In the genomic region with DNA sequence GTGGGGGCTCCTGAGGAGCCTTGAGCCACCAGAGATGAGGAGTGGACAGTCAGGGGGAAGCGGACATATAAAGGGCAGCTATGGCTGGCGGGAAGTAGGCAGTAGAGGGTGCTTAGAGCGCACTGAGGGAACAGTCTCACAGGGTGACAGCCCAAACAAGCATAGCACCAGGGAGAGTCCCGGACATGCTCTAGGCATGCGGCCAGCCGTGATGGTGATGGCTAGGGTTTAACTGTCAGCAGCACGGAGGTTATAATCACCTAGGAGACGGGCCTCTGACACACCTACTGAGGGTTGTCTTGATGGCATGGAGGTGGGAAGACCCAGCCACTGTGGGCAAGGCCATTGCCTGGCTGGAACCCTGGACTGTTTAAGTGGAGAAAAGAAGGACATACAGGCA, we compare ENCODE assay signal across 20 mouse cellular contexts. TPM values are rescaled to one million over a fixed set of nuclear protein-coding genes. Genes with fewer than 3 reads are reported as not detected.
DNase-seq lines count a peak whose midpoint lies in the region; ATAC-seq and TF ChIP-seq lines count a peak whose summit lies in the region.
"Had no signal": no experiment of that assay in that cellular context is flagged by ENCODE, and none has a peak within 500 bp of the region (broad histone marks: within the 10 kb centered on the region; RNA-seq: fewer than 3 reads in every experiment).

No protein-coding gene starts in this region.

- peaks cover 15% of the 10 kb centered on the region for H3K4me1 ChIP-seq in heart, embryonic 12.5 days (replicated peaks)
- peaks cover 15% of the 10 kb centered on the region for H3K4me1 ChIP-seq in heart, embryonic 10.5 days
- peaks cover 3% of the 10 kb centered on the region for H3K4me1 ChIP-seq in liver, embryonic 16.5 days (ENCODE audit: control insufficient read depth, low read depth, low read length)
- peaks cover 9% of the 10 kb centered on the region for H3K4me1 ChIP-seq in heart, embryonic 16.5 days (ENCODE audit: control insufficient read depth, insufficient read depth, low read length)
- H3K4me1 ChIP-seq in thymus, adult 2 months (replicated peaks; ENCODE audit: control insufficient read depth, insufficient read depth, low read length) = no peaks in the 10 kb centered on the region

- no peak for ATAC-seq in heart, embryonic 12.5 days (ENCODE audit: insufficient number of reproducible peaks, low FRiP score)
- peak; percentile 47 for ATAC-seq in liver, embryonic 16.5 days (ENCODE audit: low read depth)
- peak; percentile 78 for ATAC-seq in heart, embryonic 16.5 days (replicated peaks; ENCODE audit: extremely low read depth, insufficient read depth, low FRiP score)
- ATAC-seq in megakaryocyte progenitor cell, adult 5-6 weeks (replicated peaks; ENCODE audit: poor library complexity) = peak; percentile 54
- ATAC-seq: activated CD4-positive, CD25-positive, alpha-beta regulatory T cell, adult 4 months had no signal

- H3K27ac ChIP-seq in heart, embryonic 12.5 days (ENCODE audit: poor library complexity, severe bottlenecking) = peak overlapping the region; percentile 16; the same call in 1 of the 2 replicates
- no peak overlapping the region for H3K27ac ChIP-seq in heart, embryonic 10.5 days
- no peak overlapping the region; the same call in 1 of the 2 replicates for H3K27ac ChIP-seq in liver, embryonic 16.5 days (ENCODE audit: low read length)
- 0 out of 2 replicates have a peak overlapping the region, but pooled peaks have one; percentile 1 for H3K27ac ChIP-seq in heart, embryonic 16.5 days (ENCODE audit: low read length)
- H3K27ac ChIP-seq in thymus, adult 2 months (ENCODE audit: control insufficient read depth, insufficient read depth, low read length) = no peak overlapping the region
- H3K27ac ChIP-seq: forebrain, embryonic 12.5 days; hindbrain, embryonic 10.5 days; liver, embryonic 13.5 days had no signal

- no peak for DNase-seq in heart, embryonic 10.5 days (ENCODE audit: low spot score)
- DNase-seq in liver = no peak
- no peak for DNase-seq in thymus, adult 2 months
- DNase-seq in right cerebral cortex, postnatal 4 days = no peak
- DNase-seq: adrenal gland, postnatal 10 days; cerebellum, adult 9-10 months; gastrocnemius, postnatal 25 days; kidney, adult 18-20 months; kidney, postnatal 14 days; liver, embryonic 13.5 days; lung, postnatal 36 days; thymus, adult 18-20 months had no signal

- H3K9ac ChIP-seq in heart, embryonic 12.5 days = no peak overlapping the region
- no peak overlapping the region for H3K9ac ChIP-seq in liver, embryonic 16.5 days (ENCODE audit: low read depth, low read length)
- H3K9ac ChIP-seq in heart, embryonic 16.5 days (ENCODE audit: low read length) = no peak overlapping the region
- H3K9ac ChIP-seq: forebrain, embryonic 12.5 days; liver, embryonic 13.5 days had no signal

- peaks cover 7% of the 10 kb centered on the region for H3K9me3 ChIP-seq in heart, embryonic 12.5 days (replicated peaks)
- H3K9me3 ChIP-seq in heart, embryonic 10.5 days = 0 out of 2 replicates have a peak, but pooled peaks cover 2% of the 10 kb centered on the region
- H3K9me3 ChIP-seq in liver, embryonic 16.5 days (replicated peaks; ENCODE audit: control insufficient read depth, low read length) = no peaks in the 10 kb centered on the region
- peaks cover 6% of the 10 kb centered on the region for H3K9me3 ChIP-seq in heart, embryonic 16.5 days (replicated peaks; ENCODE audit: control insufficient read depth, low read length)
- H3K9me3 ChIP-seq: liver, embryonic 13.5 days had no signal

- WGBS in heart, embryonic 12.5 days = 46% methylated on average over 8 of the region's 8 CpGs
- 48% methylated on average over 8 of the region's 8 CpGs for WGBS in heart, embryonic 10.5 days
- WGBS in liver, embryonic 16.5 days (ENCODE audit: insufficient replicate concordance) = 55% methylated on average over 8 of the region's 8 CpGs
- 36% methylated on average over 8 of the region's 8 CpGs for WGBS in heart, embryonic 16.5 days
- WGBS in thymus, adult 2 months = 48% methylated on average over 8 of the region's 8 CpGs

- no peak for TF ChIP-seq POLR2A in thymus, adult 2 months (IDR thresholded peaks at IDR 0.05; ENCODE audit: control insufficient read depth, extremely low read depth, insufficient read depth, low read length, poor library complexity)

- no peaks in the 10 kb centered on the region for H3K27me3 ChIP-seq in heart, embryonic 12.5 days (replicated peaks)
- H3K27me3 ChIP-seq in heart, embryonic 10.5 days (ENCODE audit: insufficient read depth, poor library complexity, severe bottlenecking) = no peaks in the 10 kb centered on the region
- H3K27me3 ChIP-seq in liver, embryonic 16.5 days (ENCODE audit: control insufficient read depth, insufficient read depth, low read depth, low read length) = no peaks in the 10 kb centered on the region
- H3K27me3 ChIP-seq in heart, embryonic 16.5 days (ENCODE audit: control insufficient read depth, insufficient read depth, low read length) = no peaks in the 10 kb centered on the region
- no peaks in the 10 kb centered on the region for H3K27me3 ChIP-seq in thymus, adult 2 months (ENCODE audit: control insufficient read depth, insufficient read depth, low read length)
- H3K27me3 ChIP-seq: forebrain, embryonic 12.5 days; liver, embryonic 13.5 days had no signal

- peaks cover 18% of the 10 kb centered on the region for H3K36me3 ChIP-seq in heart, embryonic 12.5 days
- peaks cover 19% of the 10 kb centered on the region for H3K36me3 ChIP-seq in heart, embryonic 10.5 days
- no peaks in the 10 kb centered on the region for H3K36me3 ChIP-seq in liver, embryonic 16.5 days (ENCODE audit: control insufficient read depth, insufficient read depth)
- H3K36me3 ChIP-seq in heart, embryonic 16.5 days (ENCODE audit: control insufficient read depth, insufficient read depth) = 0 out of 2 replicates have a peak, but pooled peaks cover 4% of the 10 kb centered on the region
- H3K36me3 ChIP-seq in thymus, adult 2 months (ENCODE audit: control insufficient read depth, insufficient read depth, low read length) = no peaks in the 10 kb centered on the region

- no peak overlapping the region; the same call in 1 of the 2 replicates for H3K4me2 ChIP-seq in heart, embryonic 12.5 days
- H3K4me2 ChIP-seq in liver, embryonic 16.5 days (ENCODE audit: low read depth, low read length) = no peak overlapping the region
- no peak overlapping the region for H3K4me2 ChIP-seq in heart, embryonic 16.5 days (ENCODE audit: low read depth, low read length)
- H3K4me2 ChIP-seq: forebrain, embryonic 12.5 days; liver, embryonic 13.5 days; midbrain, embryonic 11.5 days had no signal

- no peak for TF ChIP-seq CTCF in thymus, adult 2 months (IDR thresholded peaks at IDR 0.05; ENCODE audit: borderline replicate concordance, control insufficient read depth, extremely low read depth, insufficient read depth, low read length, poor library complexity)

- no peak overlapping the region for H3K4me3 ChIP-seq in heart, embryonic 12.5 days
- no peak overlapping the region for H3K4me3 ChIP-seq in heart, embryonic 10.5 days
- no peak overlapping the region for H3K4me3 ChIP-seq in liver, embryonic 16.5 days (ENCODE audit: low read depth, low read length)
- no peak overlapping the region for H3K4me3 ChIP-seq in heart, embryonic 16.5 days (ENCODE audit: low read length)
- no peak overlapping the region for H3K4me3 ChIP-seq in thymus, adult 2 months (ENCODE audit: control insufficient read depth, insufficient read depth, low read length)
- H3K4me3 ChIP-seq: forebrain, embryonic 12.5 days; hindbrain, embryonic 10.5 days; liver, embryonic 13.5 days had no signal

RNA-seq across cellular contexts. Expression of a gene that starts 18.1 kb away (rescaled TPM):
- 30.6 and 37.9 TPM in 2 replicates for polyA plus RNA-seq in heart, embryonic 12.5 days (2016; fragmentation: Nextera tagmentation; extraction: Ambion mirVana)
- 38.9 and 50.2 TPM in 2 replicates for polyA plus RNA-seq in heart, embryonic 10.5 days (2016; fragmentation: Nextera tagmentation; extraction: Ambion mirVana)
- 12.8 and 13.7 TPM in 2 replicates for polyA plus RNA-seq in liver, embryonic 16.5 days (2015; fragmentation: Nextera tagmentation; extraction: Ambion mirVana)
- polyA plus RNA-seq in heart, embryonic 16.5 days (2015; fragmentation: Nextera tagmentation; extraction: Ambion mirVana) = 19.3 and 22.4 TPM in 2 replicates
- 56.6 and 59.6 TPM in 2 replicates for total RNA-seq in megakaryocyte progenitor cell, adult 5-6 weeks (2015)
- total RNA-seq in megakaryocyte progenitor cell, adult 5-6 weeks (2017) = 20.7 and 26.0 TPM in 2 replicates
- 42.8 and 44.1 TPM in 2 replicates for polyA plus RNA-seq in thymus, adult 2 months (2012; rRNA removed)

RNA-seq across cellular contexts. Expression of a gene that starts 18.4 kb away (rescaled TPM):
- polyA plus RNA-seq in heart, embryonic 12.5 days (2016; fragmentation: Nextera tagmentation; extraction: Ambion mirVana) = 84.2 and 85.0 TPM in 2 replicates
- polyA plus RNA-seq in heart, embryonic 10.5 days (2016; fragmentation: Nextera tagmentation; extraction: Ambion mirVana) = 62.2 and 79.7 TPM in 2 replicates
- 20.2 and 23.1 TPM in 2 replicates for polyA plus RNA-seq in liver, embryonic 16.5 days (2015; fragmentation: Nextera tagmentation; extraction: Ambion mirVana)
- 68.0 and 81.9 TPM in 2 replicates for polyA plus RNA-seq in heart, embryonic 16.5 days (2015; fragmentation: Nextera tagmentation; extraction: Ambion mirVana)
- total RNA-seq in megakaryocyte progenitor cell, adult 5-6 weeks (2015) = 67.8 and 83.7 TPM in 2 replicates
- total RNA-seq in megakaryocyte progenitor cell, adult 5-6 weeks (2017) = 80.5 and 109 TPM in 2 replicates
- polyA plus RNA-seq in thymus, adult 2 months (2012; rRNA removed) = 699 and 772 TPM in 2 replicates

RNA-seq across cellular contexts. Expression of a gene that starts 23.3 kb away (rescaled TPM):
- 6.6 and 7.3 TPM in 2 replicates for polyA plus RNA-seq in heart, embryonic 12.5 days (2016; fragmentation: Nextera tagmentation; extraction: Ambion mirVana)
- polyA plus RNA-seq in heart, embryonic 10.5 days (2016; fragmentation: Nextera tagmentation; extraction: Ambion mirVana) = 7.1 and 7.4 TPM in 2 replicates
- 2.4 and 2.8 TPM in 2 replicates for polyA plus RNA-seq in liver, embryonic 16.5 days (2015; fragmentation: Nextera tagmentation; extraction: Ambion mirVana)
- 7.4 and 8.5 TPM in 2 replicates for polyA plus RNA-seq in heart, embryonic 16.5 days (2015; fragmentation: Nextera tagmentation; extraction: Ambion mirVana)
- 0.49 and 1.1 TPM in 2 replicates for total RNA-seq in megakaryocyte progenitor cell, adult 5-6 weeks (2015)
- total RNA-seq in megakaryocyte progenitor cell, adult 5-6 weeks (2017) = 5.9 and 7.1 TPM in 2 replicates
- 9.4 and 11.9 TPM in 2 replicates for polyA plus RNA-seq in thymus, adult 2 months (2012; rRNA removed)

RNA-seq across cellular contexts. Expression of a gene that starts 28.3 kb away (rescaled TPM):
- polyA plus RNA-seq in heart, embryonic 12.5 days (2016; fragmentation: Nextera tagmentation; extraction: Ambion mirVana) = 13.6 and 16.5 TPM in 2 replicates
- polyA plus RNA-seq in heart, embryonic 10.5 days (2016; fragmentation: Nextera tagmentation; extraction: Ambion mirVana) = 16.0 and 16.6 TPM in 2 replicates
- 4.0 and 4.7 TPM in 2 replicates for polyA plus RNA-seq in liver, embryonic 16.5 days (2015; fragmentation: Nextera tagmentation; extraction: Ambion mirVana)
- polyA plus RNA-seq in heart, embryonic 16.5 days (2015; fragmentation: Nextera tagmentation; extraction: Ambion mirVana) = 14.8 and 15.3 TPM in 2 replicates
- 11.3 and 11.8 TPM in 2 replicates for total RNA-seq in megakaryocyte progenitor cell, adult 5-6 weeks (2015)
- 5.3 and 9.0 TPM in 2 replicates for total RNA-seq in megakaryocyte progenitor cell, adult 5-6 weeks (2017)
- polyA plus RNA-seq in thymus, adult 2 months (2012; rRNA removed) = 10.9 and 11.2 TPM in 2 replicates

RNA-seq across cellular contexts. Expression of a gene that starts 49.1 kb away (rescaled TPM):
- 56.2 and 60.3 TPM in 2 replicates for polyA plus RNA-seq in heart, embryonic 12.5 days (2016; fragmentation: Nextera tagmentation; extraction: Ambion mirVana)
- 80.2 and 117 TPM in 2 replicates for polyA plus RNA-seq in heart, embryonic 10.5 days (2016; fragmentation: Nextera tagmentation; extraction: Ambion mirVana)
- polyA plus RNA-seq in liver, embryonic 16.5 days (2015; fragmentation: Nextera tagmentation; extraction: Ambion mirVana) = 38.5 and 41.9 TPM in 2 replicates
- polyA plus RNA-seq in heart, embryonic 16.5 days (2015; fragmentation: Nextera tagmentation; extraction: Ambion mirVana) = 42.5 and 53.8 TPM in 2 replicates
- 88.6 and 94.0 TPM in 2 replicates for total RNA-seq in megakaryocyte progenitor cell, adult 5-6 weeks (2015)
- 180 and 221 TPM in 2 replicates for total RNA-seq in megakaryocyte progenitor cell, adult 5-6 weeks (2017)
- polyA plus RNA-seq in thymus, adult 2 months (2012; rRNA removed) = 19.5 and 23.3 TPM in 2 replicates

Comparison
In these comparisons a context has a peak if more than half of its experiments do, and no peak if none do; other contexts are left out.
1. H3K27ac ChIP-seq: peak in heart, embryonic 12.5 days (single experiment) and heart, embryonic 16.5 days (single experiment); none in heart, embryonic 10.5 days (single experiment), liver, embryonic 16.5 days (single experiment) and thymus, adult 2 months (single experiment).